Mouse (Mus musculus): Measurements from ENCODE around the gene Tmem211. TPM values are rescaled to one million over a fixed set of nuclear protein-coding genes. Genes with fewer than 3 reads are reported as not detected.

Gene Tmem211
- polyA plus RNA-seq, 1 experiment: not detected

- no peak overlapping the region for H3ac ChIP-seq (ENCODE audit: control insufficient read depth, insufficient read length, low read depth)
- H3K27me3 ChIP-seq (ENCODE audit: control insufficient read depth, insufficient read depth, insufficient read length): no peaks in the 10 kb centered on the region
- TF ChIP-seq CEBPB (IDR thresholded peaks at IDR 0.05; ENCODE audit: low read depth): no peak
- TF ChIP-seq MAX (IDR thresholded peaks at IDR 0.05): no peak
- TF ChIP-seq CTCF (IDR thresholded peaks at IDR 0.05; ENCODE audit: control insufficient read depth, insufficient read depth, insufficient read length): no peak
- no peaks in the 10 kb centered on the region for H3K79me3 ChIP-seq (ENCODE audit: low read depth)
- no peaks in the 10 kb centered on the region for H3K79me2 ChIP-seq (ENCODE audit: control insufficient read depth, insufficient read depth)
- H3K4me3 ChIP-seq (ENCODE audit: insufficient read depth, poor library complexity, severe bottlenecking): no peak overlapping the region
- H3K36me3 ChIP-seq (ENCODE audit: control insufficient read depth, insufficient read depth): peaks cover 4% of the 10 kb centered on the region
Observed at GRCm38 (mm10) chr5:113191901-113192300, 34.8 kb upstream of the Tmem211 start.

GRCm38 (mm10) chr5:113193762-113194161 lies 32.9 kb upstream of the Tmem211 start:
- Histone ChIP-seq H3K36me3 (ENCODE audit: control insufficient read depth, insufficient read depth) (peaks cover 4% of the 10 kb centered on the region), H3K4me3 (ENCODE audit: insufficient read depth, poor library complexity, severe bottlenecking) (no peak overlapping the region), H3K79me3 (ENCODE audit: low read depth) (no peaks in the 10 kb centered on the region), H3K79me2 (ENCODE audit: control insufficient read depth, insufficient read depth) (no peaks in the 10 kb centered on the region), H3ac (ENCODE audit: control insufficient read depth, insufficient read length, low read depth) (no peak overlapping the region), H3K27me3 (ENCODE audit: control insufficient read depth, insufficient read depth, insufficient read length) (no peaks in the 10 kb centered on the region)
- TF ChIP-seq FOSL1 (IDR thresholded peaks at IDR 0.05; ENCODE audit: insufficient read depth, low read length, poor library complexity, severe bottlenecking) (no peak), MAX (IDR thresholded peaks at IDR 0.05) (no peak), USF1 (IDR thresholded peaks at IDR 0.05; ENCODE audit: low read depth) (no peak)

GRCm38 (mm10) chr5:113195451-113195850 lies 31.3 kb upstream of the Tmem211 start:
- no peak overlapping the region for H3K4me3 ChIP-seq (ENCODE audit: insufficient read depth, poor library complexity, severe bottlenecking)
- peaks cover 4% of the 10 kb centered on the region for H3K36me3 ChIP-seq (ENCODE audit: control insufficient read depth, insufficient read depth)
- no peaks in the 10 kb centered on the region for H3K79me3 ChIP-seq (ENCODE audit: low read depth)
- H3K79me2 ChIP-seq (ENCODE audit: control insufficient read depth, insufficient read depth): peaks cover 6% of the 10 kb centered on the region
- TF ChIP-seq MAX (IDR thresholded peaks at IDR 0.05) (no peak), CEBPB (IDR thresholded peaks at IDR 0.05; ENCODE audit: low read depth) (no peak), CTCF (IDR thresholded peaks at IDR 0.05; ENCODE audit: control insufficient read depth, insufficient read depth, insufficient read length) (no peak), FOSL1 (IDR thresholded peaks at IDR 0.05; ENCODE audit: insufficient read depth, low read length, poor library complexity, severe bottlenecking) (no peak), USF1 (IDR thresholded peaks at IDR 0.05; ENCODE audit: low read depth) (no peak)
- no peaks in the 10 kb centered on the region for H3K27me3 ChIP-seq (ENCODE audit: control insufficient read depth, insufficient read depth, insufficient read length)
- H3ac ChIP-seq (ENCODE audit: control insufficient read depth, insufficient read length, low read depth): no peak overlapping the region

- H3ac ChIP-seq (ENCODE audit: control insufficient read depth, insufficient read length, low read depth): no peak overlapping the region
- no peak for TF ChIP-seq MAX (IDR thresholded peaks at IDR 0.05)
- TF ChIP-seq CEBPB (IDR thresholded peaks at IDR 0.05; ENCODE audit: low read depth): no peak
- no peak for TF ChIP-seq FOSL1 (IDR thresholded peaks at IDR 0.05; ENCODE audit: insufficient read depth, low read length, poor library complexity, severe bottlenecking)
- H3K4me3 ChIP-seq (ENCODE audit: insufficient read depth, poor library complexity, severe bottlenecking): no peak overlapping the region
- H3K79me3 ChIP-seq (ENCODE audit: low read depth): no peaks in the 10 kb centered on the region
- no peaks in the 10 kb centered on the region for H3K27me3 ChIP-seq (ENCODE audit: control insufficient read depth, insufficient read depth, insufficient read length)
- H3K36me3 ChIP-seq (ENCODE audit: control insufficient read depth, insufficient read depth): peaks cover under 1% of the 10 kb centered on the region
- H3K79me2 ChIP-seq (ENCODE audit: control insufficient read depth, insufficient read depth): peaks cover 6% of the 10 kb centered on the region
Observed at GRCm38 (mm10) chr5:113195907-113196306, 30.8 kb upstream of the Tmem211 start.

GRCm38 (mm10) chr5:113196916-113197794 lies 29.6 kb upstream of the Tmem211 start:
- H3K27me3 ChIP-seq (ENCODE audit: control insufficient read depth, insufficient read depth, insufficient read length): no peaks in the 10 kb centered on the region
- peaks cover 6% of the 10 kb centered on the region for H3K79me2 ChIP-seq (ENCODE audit: control insufficient read depth, insufficient read depth)
- no peaks in the 10 kb centered on the region for H3K36me3 ChIP-seq (ENCODE audit: control insufficient read depth, insufficient read depth)
- no peak overlapping the region for H3ac ChIP-seq (ENCODE audit: control insufficient read depth, insufficient read length, low read depth)
- no peak overlapping the region for H3K4me3 ChIP-seq (ENCODE audit: insufficient read depth, poor library complexity, severe bottlenecking)
- no peak for TF ChIP-seq CEBPB (IDR thresholded peaks at IDR 0.05; ENCODE audit: low read depth)
- no peak for TF ChIP-seq MAX (IDR thresholded peaks at IDR 0.05)
- TF ChIP-seq USF1 (IDR thresholded peaks at IDR 0.05; ENCODE audit: low read depth): no peak
- H3K79me3 ChIP-seq (ENCODE audit: low read depth): no peaks in the 10 kb centered on the region

- no peaks in the 10 kb centered on the region for H3K79me3 ChIP-seq (ENCODE audit: low read depth)
- no peak overlapping the region for H3ac ChIP-seq (ENCODE audit: control insufficient read depth, insufficient read length, low read depth)
- H3K79me2 ChIP-seq (ENCODE audit: control insufficient read depth, insufficient read depth): peaks cover 15% of the 10 kb centered on the region
- H3K27me3 ChIP-seq (ENCODE audit: control insufficient read depth, insufficient read depth, insufficient read length): no peaks in the 10 kb centered on the region
- no peaks in the 10 kb centered on the region for H3K36me3 ChIP-seq (ENCODE audit: control insufficient read depth, insufficient read depth)
- TF ChIP-seq CEBPB (IDR thresholded peaks at IDR 0.05; ENCODE audit: low read depth): no peak
- TF ChIP-seq MAX (IDR thresholded peaks at IDR 0.05): no peak
- TF ChIP-seq USF1 (IDR thresholded peaks at IDR 0.05; ENCODE audit: low read depth): no peak
- TF ChIP-seq MYOG (IDR thresholded peaks at IDR 0.05; ENCODE audit: control insufficient read depth, extremely low read depth, insufficient read length): no peak
- TF ChIP-seq MYOD1 (IDR thresholded peaks at IDR 0.05; ENCODE audit: control insufficient read depth, insufficient read length, low read depth): no peak
- TF ChIP-seq CTCF (IDR thresholded peaks at IDR 0.05; ENCODE audit: control insufficient read depth, insufficient read depth, insufficient read length): no peak
- TF ChIP-seq FOSL1 (IDR thresholded peaks at IDR 0.05; ENCODE audit: insufficient read depth, low read length, poor library complexity, severe bottlenecking): no peak
- no peak overlapping the region for H3K4me3 ChIP-seq (ENCODE audit: insufficient read depth, poor library complexity, severe bottlenecking)
Observed at GRCm38 (mm10) chr5:113199126-113199771, 27.5 kb upstream of the Tmem211 start.

All from C2C12 (cell line).